Mouse (Mus musculus): ENCODE measurements around the gene Kansl1l.

GRCm38 (mm10) chr1:66694266-66694665, 123.1 kb downstream of the Kansl1l start:
- no peak for TF ChIP-seq CTCF (IDR thresholded peaks at IDR 0.05; ENCODE audit: low read depth, low read length)
- TF ChIP-seq POLR2A (IDR thresholded peaks at IDR 0.05; ENCODE audit: extremely low read depth, insufficient read depth, low read length), result no peak
